Mouse (Mus musculus) lung, postnatal 36 days (tissue): ENCODE results near the gene Ankrd33b.
A peak's percentile ranks its signal among the peaks of the same experiment; 100 is the strongest.

ENCODE experiments used
- DNase-seq: peaks from one replicate; pipeline ENCODE4 v3.0.0; 2022; ENCODE audit warnings: mixed read lengths

Ankrd33b gene

DNA sequence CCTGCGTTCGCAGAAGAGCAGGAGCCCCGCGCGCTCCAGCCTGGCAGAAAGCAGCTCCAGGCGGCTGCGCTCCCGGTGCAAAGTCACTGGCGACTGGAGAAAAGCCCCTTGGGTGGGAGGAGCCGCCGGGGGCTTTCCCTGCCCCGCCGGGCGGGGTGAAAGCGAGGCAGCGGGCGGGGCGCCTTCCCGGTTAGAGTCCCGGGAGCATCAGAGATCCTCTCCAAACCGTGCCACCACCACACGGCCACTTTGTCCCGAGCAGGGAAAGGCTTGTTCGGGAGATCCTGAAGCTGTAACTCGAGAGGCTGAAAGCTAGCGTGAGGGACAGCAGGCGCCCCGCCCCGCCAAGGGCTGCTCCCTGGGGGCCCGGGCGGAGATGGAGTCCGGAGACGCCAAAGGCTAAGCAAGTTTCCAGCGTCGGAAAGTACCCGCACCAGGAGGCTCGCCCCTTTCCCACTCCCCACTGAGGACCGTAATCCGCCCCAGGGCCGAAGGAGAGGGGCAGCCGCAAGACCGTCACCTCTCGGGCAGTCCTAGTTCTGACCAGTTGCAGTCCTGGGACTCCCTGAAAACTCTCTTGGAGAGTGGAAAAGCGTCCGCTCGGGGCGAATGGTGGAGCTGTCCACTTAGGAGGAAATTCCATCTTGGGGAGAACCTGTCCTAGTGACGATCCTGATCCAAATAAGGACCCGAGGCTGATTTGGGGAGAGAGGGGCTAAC is at the start of gene Ankrd33b:
TSS of gene Ankrd33b (minus strand) at position 246 of the 720 bp plus-strand sequence.
- DNase-seq = peak; percentile 84

DNA sequence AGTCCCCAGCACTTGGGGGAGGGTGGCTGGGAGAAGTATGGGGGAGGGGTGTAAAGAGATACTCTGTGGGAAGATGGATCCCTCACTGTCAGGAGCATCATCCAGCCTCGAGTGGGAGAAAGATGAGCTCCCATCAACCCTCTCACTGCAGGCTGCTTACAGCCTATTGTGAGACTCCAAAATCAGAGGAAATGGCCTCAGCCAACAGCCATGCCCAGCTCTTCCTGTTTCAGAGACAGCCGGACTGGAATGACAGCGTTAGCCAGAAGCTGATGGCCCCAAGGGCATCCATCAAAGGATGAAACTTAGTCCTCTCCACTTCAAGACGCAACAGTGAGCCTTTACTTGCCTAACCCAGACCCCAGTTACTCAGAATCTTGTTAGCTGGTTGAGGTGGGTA is 47.7 kb upstream of the Ankrd33b start:
- DNase-seq = peak; percentile 78

DNA sequence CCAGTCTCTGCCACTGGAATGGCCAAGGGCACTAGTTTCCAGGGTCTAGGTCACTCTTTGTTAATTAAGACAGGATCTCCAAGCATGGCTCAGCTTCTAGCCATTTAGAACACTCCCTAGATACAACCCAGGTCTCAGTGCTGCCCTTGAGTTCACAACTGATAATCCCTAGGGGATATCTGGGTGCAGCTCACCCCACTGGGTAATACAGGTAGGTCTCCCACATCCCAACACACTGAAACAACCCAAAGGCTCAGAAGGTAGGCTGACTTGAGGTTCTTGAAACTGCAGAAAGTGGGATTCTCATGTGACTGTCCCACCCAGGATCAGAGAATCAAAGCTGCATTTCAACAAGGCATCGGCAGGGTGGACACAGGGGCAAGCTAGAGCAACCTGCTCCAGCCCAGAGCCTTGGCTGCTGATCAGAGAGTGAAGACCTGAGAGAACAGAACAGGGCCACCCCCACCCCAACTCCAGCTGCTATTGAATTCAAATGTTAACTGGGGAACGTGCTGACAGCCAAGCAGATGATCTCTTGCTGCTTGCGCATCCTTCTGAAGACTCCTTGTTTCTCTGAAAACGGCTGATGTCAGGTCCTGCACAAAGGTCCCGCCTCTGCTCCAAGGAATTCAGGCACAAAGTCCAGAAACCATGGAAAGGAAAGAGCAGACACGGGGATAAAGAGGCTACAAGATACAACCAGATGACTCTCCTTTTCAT is 46.8 kb upstream of the Ankrd33b start:
- DNase-seq = no peak

DNA sequence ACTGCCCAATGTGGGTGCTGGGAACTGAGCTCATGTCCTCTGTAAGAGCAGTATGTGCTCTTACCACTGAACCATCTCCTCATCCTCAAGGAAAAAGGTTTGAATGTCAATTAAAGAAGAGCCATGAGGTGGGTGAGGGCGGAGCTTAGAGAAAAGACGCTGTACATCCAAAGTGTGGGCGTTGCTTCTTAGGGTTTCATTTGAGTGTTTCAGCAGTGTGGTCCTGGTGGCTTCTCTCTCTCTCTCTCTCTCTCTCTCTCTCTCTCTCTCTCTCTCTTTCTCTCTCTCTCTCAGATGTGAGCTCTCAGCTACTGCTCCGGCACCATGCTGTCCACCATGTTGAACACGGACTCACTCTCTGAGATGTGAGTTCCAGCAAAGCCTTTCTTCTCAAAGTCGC is 46.1 kb upstream of the Ankrd33b start:
- DNase-seq = no peak

DNA sequence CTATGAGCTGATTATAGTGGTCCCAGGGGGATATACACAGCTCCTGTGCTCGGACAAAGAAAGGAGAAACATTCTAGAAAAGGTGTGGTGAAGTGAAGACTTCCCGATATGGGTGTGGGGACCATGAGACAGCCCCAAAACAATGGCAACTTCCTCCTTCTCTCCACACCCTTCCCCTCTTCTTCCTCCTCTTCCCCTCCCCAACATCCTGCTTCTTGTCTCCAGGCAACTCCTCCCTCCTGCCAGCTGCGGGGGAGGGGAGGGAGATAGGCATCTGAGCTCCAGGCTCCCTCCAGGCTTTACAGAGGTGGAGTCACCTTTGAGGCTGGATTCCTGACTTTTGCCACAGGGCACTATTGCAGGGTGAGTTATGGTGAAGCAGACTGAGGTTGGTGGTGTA is 45.4 kb upstream of the Ankrd33b start:
- peak; percentile 74 for DNase-seq

DNA sequence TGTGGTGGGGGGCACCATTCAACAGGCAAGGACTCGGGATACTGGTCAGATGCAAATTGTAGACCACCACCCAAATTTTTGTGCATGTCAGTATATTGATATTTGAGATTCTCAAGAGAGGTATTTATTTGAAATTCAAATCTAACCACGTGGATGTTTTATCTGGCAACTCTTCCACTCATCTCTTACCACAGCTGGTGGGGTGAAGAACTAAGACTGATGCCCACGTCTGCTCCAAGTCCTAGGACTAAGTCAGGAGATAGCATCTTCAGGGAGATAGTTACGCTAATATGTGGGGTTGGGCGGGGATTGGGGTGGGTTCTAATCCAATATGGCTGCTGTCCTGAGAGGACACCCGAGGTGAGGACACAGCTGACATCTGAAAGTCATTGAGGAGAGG is 44.9 kb upstream of the Ankrd33b start:
- no peak for DNase-seq

DNA sequence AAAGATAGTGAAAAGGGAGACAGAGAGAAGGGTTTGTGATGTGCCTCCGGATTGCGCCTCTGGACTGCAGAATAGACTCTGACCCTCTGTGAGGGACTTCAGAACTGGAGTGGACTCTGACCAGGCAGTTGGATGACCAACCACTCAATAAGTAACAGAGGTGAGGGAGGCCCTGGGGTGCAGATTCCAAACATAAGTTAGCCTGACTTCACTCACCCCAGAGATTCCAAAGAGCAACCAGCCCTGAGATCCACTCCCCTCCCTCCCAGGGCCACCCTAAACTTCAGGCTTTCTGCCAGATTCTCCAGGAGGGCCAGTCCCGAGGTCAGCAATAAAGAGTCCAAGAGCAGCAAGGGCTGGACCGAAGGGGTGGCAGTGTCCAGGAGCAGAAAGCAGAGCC is 40.0 kb upstream of the Ankrd33b start:
- DNase-seq = no peak

DNA sequence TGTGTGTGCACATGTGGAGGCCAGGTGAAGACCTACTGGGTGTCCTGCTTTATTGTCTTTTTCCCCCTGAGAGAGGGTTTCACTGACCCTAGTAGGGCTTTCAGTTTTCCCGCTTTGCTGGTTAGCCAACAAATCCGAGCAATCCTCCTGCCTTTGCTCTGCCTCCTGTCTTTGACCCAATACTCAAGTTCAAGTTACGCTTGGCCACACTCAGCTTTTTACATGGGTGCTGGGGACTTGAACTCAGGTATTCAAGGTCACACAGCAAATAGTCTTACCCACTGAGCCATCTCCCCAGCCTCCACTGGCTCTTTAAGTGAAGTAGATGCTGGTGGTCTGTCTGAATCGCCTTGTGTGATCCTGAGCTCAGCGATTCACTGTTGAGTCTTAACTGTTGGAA is 39.4 kb upstream of the Ankrd33b start:
- DNase-seq = no peak

DNA sequence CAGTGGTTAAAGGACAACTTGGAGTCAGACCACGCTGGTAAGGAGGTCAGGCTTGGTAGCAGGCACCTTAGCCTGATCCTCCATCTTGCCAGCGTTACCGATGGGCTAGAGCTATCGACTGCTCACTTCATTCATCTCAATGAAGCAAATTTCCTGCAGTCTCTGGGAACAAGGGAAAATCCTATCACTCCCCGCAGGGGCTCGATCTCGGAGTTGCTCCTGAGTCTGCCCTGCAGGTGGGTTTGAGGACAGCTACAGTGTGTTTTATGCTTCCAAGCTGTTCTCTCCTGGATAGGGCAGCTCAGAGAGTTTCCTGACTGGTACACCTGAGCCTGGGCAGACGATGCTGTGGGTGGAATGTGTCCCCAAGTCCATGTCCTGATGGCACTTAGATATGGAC is 36.8 kb upstream of the Ankrd33b start:
- no peak for DNase-seq

DNA sequence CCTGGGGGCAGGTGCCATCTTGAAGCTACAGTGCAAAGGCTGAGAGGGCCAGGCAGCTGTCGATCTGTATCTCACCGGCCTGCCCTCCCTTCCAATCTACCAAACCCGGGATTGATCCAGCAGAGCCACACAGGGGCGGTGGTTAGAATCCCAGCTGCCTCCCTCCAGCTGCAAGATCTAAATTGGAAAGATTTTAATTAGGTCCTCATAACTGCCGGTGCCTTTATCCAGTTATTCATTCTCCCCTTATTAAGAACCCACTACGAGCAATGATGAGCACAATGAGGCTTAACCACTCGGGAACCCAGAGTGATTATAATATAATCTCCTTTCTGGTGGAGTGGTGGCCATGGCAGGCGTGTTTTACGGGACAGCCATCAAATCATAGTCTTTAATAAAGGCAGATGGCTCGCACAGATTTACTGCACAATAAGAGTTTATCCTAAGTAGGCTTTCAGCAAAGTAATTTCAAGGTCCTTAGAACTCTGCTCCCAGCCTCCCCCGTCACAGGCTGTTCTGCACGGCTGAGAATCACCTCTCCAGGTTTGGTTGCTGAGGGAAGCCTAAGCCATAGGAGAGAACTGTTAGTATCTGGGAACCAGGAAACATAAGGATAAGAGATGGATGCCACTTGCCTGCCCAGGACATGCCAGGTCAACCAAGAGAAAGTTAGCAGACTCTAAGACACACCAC is 34.8 kb upstream of the Ankrd33b start:
- DNase-seq = no peak

DNA sequence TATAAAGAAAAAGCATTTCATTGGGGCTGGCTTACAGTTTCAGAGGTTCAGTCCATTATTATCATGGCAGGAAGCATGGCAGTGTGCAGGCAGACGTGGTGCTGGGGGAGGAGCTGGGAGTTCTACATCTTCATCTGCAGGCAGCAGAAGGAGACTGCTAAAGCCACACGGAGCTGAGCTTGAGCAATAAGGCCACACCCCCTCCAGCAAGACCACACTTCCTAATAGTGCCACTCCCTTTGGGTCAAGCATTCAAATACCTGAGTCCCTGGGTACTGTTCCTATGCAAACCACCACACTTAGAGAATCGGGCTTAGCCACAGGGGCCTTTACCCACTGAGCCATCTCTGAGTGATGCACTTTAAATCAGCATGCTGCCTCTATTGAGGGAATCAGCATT is 33.4 kb upstream of the Ankrd33b start:
- peak; percentile 17 for DNase-seq

DNA sequence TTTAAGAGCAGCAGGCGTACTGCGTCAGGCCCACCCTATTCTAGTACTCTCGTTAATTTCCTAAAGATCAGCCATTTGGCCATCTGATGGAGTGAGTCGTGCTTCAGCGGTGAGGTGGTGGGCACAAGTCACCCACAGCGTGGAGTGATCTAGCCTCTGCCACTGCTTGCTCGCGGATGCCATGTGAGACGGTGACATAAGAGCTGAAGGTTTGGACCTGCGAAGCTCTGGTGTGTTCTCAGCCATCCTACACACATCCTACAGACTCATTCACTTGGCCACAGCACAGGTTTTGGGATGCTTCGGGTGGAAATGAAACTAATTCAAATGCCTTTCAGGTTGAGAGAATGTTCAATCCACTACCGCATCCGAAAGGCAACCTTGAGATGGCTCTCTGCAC is 31.2 kb upstream of the Ankrd33b start:
- no peak for DNase-seq

DNA sequence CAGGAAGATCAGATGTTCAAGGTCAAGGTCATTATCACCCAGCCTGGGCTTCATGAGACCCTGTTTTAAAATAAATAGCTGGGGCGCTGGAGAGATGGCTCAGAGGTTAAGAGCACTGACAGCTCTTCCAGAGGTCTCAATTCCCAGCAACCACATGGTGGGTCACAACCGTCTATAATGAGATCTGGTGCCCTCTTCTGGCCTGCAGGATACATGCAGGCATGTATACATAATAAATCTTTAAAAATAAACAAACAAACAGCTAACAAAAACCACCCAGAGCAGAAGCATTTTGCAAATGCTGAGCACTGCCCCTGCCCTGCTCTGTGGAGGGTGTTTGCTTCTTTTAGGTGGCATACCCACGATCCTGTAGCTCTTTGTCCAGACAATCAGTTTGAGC is 29.9 kb upstream of the Ankrd33b start:
- DNase-seq = no peak

DNA sequence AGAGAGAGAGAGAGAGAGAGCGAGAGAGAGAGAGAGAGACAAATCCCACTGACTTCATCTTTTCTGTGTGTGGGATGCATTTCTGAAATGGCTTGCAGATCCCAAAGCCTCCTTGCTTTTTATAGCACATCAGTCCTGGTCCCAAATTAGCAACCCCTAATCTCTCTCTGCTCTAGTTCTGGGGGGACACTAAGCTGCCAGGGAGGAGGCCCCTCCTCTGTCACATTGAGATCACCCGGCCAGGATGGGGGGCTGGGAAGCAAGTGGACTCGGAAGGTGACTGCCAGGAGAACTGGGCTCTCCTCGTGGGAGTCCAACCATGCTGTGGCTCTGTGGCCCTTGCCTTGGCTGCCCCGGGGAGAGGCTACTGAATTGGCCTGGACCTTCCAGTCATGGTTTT is 29.2 kb upstream of the Ankrd33b start:
- no peak for DNase-seq

DNA sequence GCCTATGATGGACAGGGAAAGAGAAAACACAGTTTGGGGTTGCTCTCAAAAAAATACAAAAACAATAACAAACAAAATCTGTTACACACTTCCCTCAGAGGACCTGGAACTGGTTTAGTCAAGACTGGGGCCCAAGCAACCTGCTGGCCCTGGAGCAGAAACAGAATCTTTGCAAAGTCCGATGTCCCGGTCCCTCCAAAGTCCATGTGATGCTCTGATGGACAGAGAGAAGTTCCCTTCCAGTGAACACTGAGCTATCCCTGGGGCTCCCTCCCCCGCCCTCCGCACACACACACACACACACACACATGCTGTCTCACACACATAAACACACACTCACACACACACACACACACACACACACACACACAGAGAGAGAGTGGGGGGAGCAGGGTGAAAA is 28.5 kb upstream of the Ankrd33b start:
- no peak for DNase-seq

DNA sequence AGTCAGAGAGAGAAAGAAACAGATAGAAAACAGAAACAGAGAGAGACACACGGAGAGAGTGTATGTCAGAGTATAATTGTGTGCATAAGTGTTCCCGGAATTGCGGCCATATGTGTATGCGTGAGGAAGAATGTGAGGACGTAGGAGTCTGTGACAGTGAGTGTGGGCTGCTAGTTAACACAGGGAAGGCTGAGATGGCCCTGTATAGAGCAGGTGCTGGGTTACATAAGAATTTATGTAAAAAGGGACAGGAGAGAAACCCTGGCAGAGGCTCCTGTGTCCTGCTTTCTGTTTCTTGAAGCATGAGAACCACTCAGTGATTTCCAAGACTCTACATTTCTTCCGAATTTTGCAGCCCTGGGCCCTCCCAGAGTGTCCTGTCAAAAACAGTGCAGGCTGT is 25.9 kb upstream of the Ankrd33b start:
- no peak for DNase-seq

DNA sequence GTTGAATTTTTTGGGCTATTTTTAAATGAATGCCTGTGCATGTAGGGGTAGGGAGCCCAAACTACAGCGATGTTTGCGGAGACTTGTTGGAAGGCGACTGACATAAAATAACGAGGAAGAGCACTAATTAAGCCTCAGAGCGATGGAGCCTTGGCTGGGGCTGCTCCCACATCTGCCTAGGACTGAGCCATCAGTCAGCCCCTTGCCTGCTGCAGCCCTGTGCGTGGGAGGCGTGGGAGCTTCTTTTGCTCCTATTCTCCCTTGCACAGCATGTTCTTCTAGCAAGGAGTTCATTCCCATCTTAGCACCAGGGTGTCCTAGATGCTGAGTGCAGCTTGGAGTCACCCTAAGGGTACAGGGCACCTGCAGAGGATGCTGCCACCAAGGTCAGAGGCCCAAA is 25.2 kb upstream of the Ankrd33b start:
- DNase-seq = no peak

DNA sequence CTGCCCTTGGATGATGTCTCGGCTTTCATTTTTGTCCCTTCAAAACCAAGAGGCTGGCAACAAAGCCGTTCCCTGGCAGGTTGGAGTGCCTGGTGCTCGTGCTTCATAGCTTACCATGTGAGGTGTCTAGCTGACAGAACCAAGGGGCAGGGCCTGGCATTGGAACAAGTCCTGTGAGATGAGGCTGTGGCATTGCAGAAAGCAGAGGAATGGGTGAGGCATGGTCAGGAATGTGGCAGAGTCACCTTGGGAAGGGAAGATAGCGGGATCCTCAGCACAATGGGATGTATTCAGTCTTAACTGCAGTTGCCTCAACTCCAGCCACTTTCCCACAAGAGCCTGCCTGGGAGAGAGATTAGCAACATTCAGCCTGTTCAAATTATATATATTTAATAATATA is 24.6 kb upstream of the Ankrd33b start:
- no peak for DNase-seq

DNA sequence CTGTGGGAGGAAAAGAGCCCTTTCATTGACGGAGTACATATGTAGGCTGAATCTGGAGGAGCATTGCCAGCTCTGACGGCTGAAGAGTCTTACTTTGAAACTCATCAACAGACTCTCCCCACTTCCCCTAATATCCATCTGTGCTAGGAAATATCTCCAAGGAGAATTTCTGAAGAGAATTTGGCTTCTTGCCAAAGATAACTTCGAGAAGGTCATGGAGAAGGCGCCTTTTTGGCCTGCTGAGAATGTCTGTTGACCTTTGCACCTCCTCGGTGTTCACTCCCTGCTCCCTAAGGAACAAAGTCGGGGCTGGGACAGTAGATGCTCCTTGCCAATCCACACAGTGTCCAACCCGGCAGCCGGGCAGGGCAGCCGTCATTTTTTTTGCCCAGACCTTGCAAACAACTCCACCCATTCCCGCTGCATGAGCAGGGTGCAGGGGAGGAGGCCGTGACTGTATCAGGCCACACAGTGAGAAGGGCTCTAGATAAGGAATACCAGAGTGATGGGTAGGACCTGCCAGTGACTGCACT is 14.5 kb upstream of the Ankrd33b start:
- peak; percentile 53 for DNase-seq

DNA sequence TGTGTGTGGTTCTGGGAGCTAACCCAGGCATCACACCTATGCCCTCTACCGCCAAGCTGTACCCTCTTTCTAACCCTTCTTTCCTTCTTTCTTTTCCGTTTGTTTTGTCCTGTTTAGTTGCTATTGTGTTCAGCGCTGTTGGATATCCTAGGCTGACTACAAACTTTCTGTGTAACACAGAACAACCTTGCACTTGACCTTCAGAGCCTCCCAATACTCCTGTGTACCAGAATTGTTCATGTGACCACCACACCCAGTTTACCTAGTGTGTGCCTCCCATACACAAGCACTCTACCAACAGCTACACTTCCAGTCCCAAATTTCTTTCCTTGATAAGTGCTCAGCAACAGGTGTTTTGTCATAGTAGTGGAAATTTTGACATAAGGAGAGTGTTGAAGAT is 11.9 kb upstream of the Ankrd33b start:
- DNase-seq = no peak

DNA sequence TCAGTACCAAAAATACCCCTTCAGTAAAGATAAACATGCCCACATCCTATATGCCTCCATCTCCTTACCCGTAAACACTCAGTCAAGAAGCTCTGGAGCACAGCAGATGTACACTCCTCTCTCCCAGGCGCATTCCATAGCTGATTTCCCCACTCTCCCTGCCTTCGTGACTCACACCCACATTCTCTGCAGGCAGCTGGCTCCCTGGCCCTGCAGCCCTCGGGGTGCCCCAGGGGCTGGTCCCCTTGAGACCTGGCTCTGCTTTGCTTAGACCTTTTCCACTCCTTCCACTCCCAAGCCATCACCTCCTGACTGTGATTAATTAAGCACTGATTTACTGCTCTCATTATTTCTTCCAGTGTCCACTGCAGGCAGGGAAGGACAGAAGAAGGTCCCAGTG is 7.7 kb upstream of the Ankrd33b start:
- no peak for DNase-seq

DNA sequence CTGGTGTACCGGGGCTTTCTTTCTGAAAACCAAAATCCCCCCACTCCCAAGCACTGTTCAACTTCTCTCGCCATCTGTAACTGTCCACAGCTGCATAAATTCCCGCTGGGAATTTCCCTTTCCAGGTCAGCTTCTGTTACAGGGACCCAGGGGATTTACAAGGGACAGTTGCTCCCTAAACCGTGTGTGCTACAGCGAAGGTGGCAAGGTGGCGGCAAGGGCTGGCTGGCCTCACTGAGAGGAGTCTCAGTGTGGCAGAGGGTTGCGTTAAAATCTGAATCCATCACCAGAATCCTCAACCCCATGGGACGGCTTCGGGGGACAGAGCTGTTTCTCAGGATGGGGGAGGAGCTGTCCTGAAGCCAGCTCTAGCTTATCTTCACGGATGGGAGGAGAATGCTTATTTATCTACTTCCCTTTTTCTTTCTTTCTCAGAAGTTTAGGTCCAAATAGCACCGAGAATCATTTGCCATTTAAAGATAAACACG is 1.6 kb upstream of the Ankrd33b start:
- no peak for DNase-seq

DNA sequence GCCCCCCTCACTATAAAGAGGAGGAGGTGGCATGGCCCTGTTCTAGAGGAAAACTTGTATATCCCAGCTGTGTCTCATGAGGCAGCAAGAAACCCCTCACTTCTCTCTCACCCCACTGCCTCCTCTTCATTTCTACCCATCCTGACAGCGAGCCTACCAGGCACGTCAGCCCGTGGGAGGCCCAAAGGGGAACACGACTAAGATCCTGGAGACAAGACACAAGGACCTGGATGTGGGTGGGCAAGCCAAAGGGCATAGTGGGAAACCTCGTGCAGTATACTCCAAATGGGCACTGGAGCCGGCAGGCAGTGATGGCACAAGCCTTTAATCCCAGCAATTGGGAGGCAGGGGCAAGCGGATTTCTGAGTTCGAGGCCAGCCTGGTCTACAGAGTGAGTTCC is 1.0 kb upstream of the Ankrd33b start:
- no peak for DNase-seq
